Mouse (Mus musculus) layer of hippocampus, postnatal 36 days (tissue): ENCODE measurements around the gene Elk4. TPM values are rescaled to one million over a fixed set of nuclear protein-coding genes. Genes with fewer than 3 reads are reported as not detected.

Source experiments
- DNase-seq, 2 experiments: peaks; one replicate each; pipeline ENCODE4 v3.0.0; 2022
- total RNA-seq, 2 experiments: library from RNA; stranded (reverse); gene quantifications; 2 replicates each; pipeline ENCODE4 v1.2.3; 2021

The Elk4 gene
- total RNA-seq, 2 experiments from 2014 or later = 50.5 to 61.7 TPM

DNA sequence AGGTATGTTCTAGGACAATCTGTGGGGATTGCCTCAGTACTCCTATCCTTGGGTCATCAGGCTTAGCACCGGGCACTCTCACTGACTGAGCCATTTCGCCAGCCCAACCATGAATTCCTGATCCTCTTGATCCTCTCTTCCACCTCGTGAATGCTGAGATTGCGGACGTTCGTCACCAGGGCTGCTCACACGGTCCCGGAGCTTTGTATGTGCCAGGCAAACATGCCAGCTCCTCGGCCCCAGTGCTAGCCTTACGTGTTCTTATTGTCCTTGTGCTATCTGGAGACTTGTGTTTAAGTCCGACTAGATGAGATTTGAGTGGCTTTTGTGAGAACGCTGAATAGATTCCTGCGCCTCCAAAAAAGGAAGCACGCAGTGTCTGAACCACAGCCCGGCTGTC lies 20.0 kb upstream of the Elk4 start:
- no peak for DNase-seq

- DNase-seq = no peak
Measured at GRCm38 (mm10) chr1:131989476-131989875, 17.9 kb upstream of the Elk4 start.

DNA sequence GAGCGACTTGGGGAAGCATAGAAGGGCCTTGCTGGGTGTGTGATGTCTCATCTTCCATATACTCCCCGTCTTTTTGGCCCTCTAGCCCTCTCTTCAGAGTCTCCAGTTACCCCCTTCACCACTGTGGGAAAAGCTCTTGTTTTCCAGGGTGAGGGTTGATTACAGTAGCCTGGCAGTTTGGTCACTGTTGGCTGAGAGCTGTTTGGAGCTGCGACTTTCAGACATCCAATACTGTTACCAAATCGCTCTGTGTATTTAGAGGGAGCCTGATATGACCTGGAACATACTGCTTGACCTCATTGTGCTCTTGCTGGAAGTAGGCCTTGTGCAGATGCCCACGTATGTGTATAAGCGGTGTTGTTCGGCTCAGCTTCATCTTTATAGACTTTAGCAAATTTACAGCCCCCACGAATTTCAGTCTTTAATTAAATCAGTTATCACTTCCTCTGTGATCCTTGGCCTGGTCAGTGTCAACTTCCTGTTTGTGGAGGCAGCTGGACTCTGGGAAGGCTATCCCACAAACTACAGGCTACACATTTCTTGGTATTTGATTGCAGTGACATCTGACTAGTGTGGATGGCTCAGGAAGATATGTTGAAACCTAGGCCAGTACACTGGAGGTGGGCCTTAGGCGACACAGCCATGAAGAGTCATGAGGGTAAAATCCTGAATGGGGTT lies 17.2 kb upstream of the Elk4 start:
- DNase-seq = no peak

GRCm38 (mm10) chr1:131992561-131993001 lies 14.8 kb upstream of the Elk4 start:
- no peak for DNase-seq

- no peak for DNase-seq
Measured at GRCm38 (mm10) chr1:131993169-131994040, 14.0 kb upstream of the Elk4 start.

- DNase-seq = no peak
Measured at GRCm38 (mm10) chr1:131995062-131995461, 12.3 kb upstream of the Elk4 start.

GRCm38 (mm10) chr1:132000506-132000905 lies 6.9 kb upstream of the Elk4 start:
- DNase-seq = no peak

DNA sequence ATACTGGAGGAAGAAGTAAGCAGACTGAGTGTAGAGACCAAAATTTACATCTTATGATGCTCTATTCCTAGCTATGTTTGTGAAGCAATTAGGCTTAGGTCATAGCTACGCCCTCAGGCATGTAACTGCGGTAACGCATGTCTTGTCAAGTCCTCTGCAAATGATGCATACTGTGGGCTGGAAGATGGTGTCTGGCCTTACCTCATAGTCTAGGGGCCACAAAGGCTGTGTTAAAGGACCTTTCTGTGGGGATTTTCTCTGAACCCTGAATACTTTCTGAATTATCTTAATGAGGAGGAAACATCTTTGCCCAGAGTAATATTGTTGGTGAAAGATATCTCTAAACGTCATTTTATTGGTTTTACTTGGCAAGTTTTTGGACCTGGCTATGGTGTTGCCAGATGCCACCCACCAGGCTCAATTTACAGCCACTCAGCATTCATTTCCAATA lies 5.5 kb upstream of the Elk4 start:
- DNase-seq = no peak

GRCm38 (mm10) chr1:132003111-132003510 lies 4.3 kb upstream of the Elk4 start:
- DNase-seq = no peak

DNA sequence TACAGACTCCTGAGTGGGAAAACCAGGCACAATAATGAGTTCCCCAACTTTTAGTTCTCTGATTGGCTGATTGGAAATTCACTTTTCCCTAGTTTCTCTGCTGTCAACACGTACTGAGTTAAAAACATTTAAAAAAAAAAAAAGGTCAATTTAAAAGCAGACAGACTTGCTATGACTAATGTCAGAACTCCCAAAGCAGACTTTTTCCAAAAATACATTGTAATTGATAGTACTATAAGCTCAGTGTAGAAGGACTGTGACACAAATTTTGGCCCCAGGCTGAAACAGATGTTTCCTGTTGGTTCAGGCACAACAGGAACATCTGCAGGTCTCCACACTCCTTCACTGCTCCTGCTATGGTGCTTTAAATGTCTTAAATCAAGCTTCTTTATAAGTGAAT lies 3.6 kb upstream of the Elk4 start:
- no peak for DNase-seq

GRCm38 (mm10) chr1:132004574-132005180 lies 2.7 kb upstream of the Elk4 start:
- DNase-seq = no peak

DNA sequence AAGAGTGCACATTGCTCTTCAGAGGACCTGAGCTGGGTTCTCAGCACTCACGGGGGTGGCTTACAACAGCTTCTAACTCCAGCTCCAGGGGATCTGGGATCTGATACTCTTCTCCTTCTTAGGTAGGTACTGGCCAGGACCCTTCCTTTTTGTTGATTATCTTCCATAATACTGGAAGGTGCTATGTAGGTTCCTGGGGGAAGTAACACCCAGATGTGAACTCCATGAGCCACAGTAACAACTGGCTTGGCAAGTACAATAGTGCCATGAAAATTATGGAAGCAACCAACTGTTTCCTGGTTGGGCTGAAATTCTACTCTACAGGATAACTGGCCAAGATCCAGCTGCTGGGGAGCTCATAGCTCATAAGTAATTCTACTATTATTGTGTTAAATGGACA lies 1.9 kb upstream of the Elk4 start:
- no peak for DNase-seq

DNA sequence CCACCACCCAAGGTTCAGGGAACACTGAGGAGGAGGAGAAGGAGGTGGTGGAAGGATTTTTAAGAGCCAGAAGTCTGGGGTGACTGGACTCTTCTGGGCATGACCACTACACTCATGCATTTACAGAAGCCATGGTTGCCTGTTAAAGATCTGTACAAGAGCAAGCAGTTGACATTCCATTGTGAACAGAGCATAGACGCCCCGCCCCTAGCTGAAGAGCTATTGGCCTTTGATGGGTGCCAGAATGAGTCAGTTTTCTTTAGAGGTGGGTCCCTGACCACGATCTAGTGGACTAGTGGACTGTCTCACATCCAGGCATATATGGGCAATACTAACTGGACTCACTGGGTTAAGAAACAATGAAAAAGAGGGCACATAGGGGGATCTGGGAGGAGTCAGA lies 1.4 kb upstream of the Elk4 start:
- no peak for DNase-seq

DNA sequence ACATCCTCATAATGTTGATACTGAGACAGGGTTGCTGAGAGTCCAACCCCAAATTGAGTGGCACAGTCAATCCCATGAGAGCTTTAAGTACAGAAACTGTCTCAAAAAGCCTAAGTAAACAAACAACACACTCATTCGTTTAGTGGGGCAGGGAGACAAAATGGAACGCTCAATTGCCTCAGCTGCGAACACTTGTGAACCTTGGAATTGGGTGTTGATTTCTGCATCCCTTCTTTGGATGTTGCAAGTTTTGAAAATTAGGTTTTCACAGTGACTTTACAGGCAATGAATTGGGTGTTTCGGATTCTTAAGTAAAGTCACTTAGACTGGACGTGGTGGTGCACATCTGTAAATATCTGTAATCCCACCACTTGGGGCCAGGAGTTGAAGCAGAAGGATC lies 686 bp upstream of the Elk4 start:
- DNase-seq = no peak

DNA sequence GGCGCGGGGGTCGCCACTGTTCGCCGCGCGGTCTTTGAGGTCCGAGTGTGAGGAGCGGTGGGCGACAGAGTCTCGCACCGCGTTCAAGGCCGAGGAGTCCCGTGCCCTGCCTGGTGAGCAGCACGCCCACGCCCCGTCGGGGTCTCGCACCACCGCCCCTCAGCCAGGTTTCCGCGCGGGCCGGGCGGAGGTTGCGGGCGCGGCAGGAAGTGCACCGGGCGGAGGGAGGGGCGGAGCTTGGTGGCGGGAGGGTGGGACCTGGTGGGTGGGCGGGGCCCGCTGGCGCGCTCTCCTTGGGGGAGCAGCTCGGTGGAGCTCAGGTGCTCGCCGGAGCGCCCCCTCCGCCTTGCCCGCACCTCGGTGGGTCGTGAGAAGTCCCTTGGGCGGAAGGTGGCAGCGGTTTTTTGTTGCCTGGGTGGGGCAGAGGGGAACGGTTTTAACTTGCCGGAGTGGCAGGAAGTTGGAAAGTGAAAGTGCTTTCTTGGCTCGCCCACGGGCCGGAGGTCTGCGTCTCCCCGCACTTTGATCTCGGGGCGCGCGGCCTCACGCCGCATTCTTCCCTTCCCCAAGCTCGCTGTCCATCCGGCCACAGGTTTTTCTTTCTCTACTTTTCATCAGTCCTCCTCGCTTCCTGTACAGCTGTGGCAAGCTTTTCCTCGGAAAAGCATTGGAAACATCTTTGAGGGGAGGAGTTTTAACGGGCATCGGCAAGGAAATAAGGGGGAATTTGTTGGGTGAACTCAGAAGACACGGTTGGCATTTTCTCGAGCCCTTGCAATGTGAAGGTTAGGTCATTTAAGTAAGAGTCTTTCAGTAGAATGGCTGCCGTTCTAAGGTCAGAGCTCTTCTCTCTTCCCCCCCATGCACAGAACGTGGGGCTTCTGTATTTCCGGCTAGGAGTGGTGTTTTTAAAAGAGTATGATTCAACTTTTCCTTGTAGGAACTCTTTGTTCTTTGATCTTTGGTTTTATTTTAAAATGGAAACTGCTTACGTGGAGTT lies 721 bp downstream of the Elk4 start:
- DNase-seq = peak; percentile 83 to 86

- no peak for DNase-seq
Measured at GRCm38 (mm10) chr1:132008881-132009644, 1.7 kb downstream of the Elk4 start.

DNA sequence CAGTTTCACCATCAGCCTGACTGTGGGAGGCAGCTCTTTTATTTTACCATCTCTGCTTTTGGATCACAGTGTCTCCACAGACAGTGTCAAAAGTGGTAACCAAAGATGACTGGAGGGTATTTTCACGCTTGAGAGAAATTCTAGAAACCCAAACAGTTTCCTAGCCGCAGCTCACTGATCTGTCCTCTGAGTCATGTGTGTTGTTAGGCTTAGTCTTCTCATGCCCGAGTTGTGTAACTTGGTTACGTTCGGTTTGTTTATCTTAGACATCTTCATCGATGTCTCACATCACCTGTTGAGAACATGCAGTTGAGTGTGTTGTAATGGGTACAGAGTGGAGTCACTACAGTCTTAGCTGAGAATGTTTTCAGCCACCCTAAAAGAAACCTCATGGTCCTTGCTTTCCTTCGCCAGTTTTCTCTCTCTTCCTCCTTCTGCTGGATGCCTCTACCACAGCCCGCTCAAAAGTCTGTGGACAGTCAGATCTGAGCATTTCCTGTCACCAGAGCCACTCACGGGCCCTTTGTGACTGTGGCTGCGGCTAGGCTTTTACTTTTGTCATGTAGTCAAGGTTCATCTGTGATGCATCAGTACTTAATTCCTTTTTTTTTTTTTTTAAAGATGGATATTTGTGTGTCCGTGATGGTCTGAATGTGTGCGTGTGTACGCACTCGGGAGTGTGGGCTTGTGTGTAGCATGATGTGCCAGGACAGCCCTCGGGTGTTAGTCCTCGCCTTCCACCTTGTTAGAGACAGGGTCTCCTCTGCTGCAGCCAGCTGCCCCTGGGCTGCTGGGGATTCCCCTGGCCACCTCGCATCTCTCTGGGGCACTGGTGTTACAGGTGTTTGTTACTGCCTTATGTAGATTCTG lies 3.5 kb downstream of the Elk4 start:
- no peak for DNase-seq

DNA sequence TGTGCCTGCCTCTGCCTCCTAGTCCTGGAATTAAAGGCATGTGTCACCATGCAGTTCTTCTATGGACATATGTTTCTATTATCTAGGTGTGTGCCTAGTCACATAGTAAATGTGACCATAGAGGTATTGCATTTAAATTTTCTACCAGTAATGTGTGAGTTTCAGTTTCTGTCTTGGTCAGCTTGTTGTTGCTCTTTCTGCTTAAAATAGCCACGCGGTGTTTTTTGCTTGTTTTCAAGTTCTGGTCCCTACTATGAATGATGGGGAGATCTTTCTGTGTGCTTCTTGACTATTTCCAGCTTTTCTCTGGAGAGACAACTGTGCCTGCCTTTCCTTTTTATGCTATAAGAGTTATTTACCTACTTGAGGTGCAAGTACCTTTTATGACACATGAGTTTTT lies 4.4 kb downstream of the Elk4 start:
- no peak for DNase-seq

DNA sequence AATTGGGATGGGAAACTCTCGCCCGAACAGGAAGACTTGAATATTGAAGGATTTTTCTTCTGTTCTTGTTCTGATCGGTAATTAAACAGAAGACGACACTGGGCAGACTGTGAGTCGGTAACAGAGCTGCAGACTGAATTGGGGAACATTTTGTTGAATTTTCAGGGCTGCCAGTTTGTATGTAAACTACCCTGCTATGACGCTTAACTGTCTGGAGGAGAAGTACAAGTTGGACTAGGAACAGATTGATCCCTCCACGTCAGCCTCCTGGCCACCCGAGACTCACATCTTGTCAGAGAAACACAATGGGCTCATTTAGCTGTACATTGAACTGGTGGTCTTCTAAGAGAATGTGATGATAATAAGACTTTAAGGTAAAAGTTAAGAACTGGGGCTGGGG lies 5.5 kb downstream of the Elk4 start:
- peak in 1 of 2 experiments; percentile 38 for DNase-seq

- DNase-seq = no peak
Measured at GRCm38 (mm10) chr1:132014800-132015199, 7.4 kb downstream of the Elk4 start.
